Mouse (Mus musculus) left cerebral cortex, postnatal 14 days (tissue): ENCODE measurements around the gene Rcn3. TPM values are rescaled to one million over a fixed set of nuclear protein-coding genes. Genes with fewer than 3 reads are reported as not detected.

Source experiments
- DNase-seq, 2 experiments: peaks; one replicate each; pipeline ENCODE4 v3.0.0; 2021 to 2022; ENCODE audit warnings: low spot score in 2 of 2, mixed read lengths in 1 of 2
- intact Hi-C: fragments of 180-260 bp; cut with DNase I; formaldehyde crosslinking; loops from one replicate; pipeline ENCODE4 v1.15.1; 2025
- long read RNA-seq, 2 experiments: library from polyadenylated mRNA; stranded (forward); transcript quantifications; one replicate each; pipeline ENCODE4 v2.0.0; 2021
- total RNA-seq, 2 experiments: library from RNA; stranded (reverse); gene quantifications; 2 replicates each; pipeline ENCODE4 v1.2.3; 2021

Rcn3 gene
- 1 to 10 TPM; 7.5 to 7.8 TPM for total RNA-seq
- long read RNA-seq, experiment 1, transcript Rcn3-201 (7 exons, 1,462 nt), result major isoform, 7 of 15 reads
- long read RNA-seq, experiment 1, partial matches to known transcripts, result 0 of 15 reads
- long read RNA-seq, experiment 1, other reads (novel, unspliced or antisense), result 4 of 15 reads
- long read RNA-seq, experiment 2, transcript Rcn3-201 (7 exons, 1,462 nt), result major isoform, 8 of 12 reads
- long read RNA-seq, experiment 2, partial matches to known transcripts, result 0 of 12 reads
- long read RNA-seq, experiment 2, other reads (novel, unspliced or antisense), result 2 of 12 reads

DNA sequence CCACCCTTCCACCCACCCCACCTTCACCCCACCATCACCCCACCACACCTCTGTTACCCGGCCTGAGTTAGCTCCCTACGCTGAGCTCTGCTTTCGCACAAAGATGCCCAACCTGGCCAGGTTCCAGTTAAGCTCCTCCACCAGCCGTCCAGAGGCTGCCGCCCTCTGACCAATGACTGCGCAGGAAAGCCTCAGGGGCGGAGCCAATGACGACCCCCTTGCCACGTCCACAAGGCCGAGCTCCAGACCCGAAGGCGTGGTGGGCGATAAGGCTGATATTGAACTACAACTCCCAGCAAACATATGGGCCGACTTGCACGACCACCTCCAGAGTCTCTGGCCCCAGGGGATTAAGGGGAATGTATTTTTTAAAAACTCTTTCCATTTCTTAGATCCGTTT, at the start of gene Rcn3:
Gene Rcn3, minus strand, starts transcription at position 174 of the 400 bp plus-strand sequence.
- intact Hi-C loops, result no loop called here
- DNase-seq, result peak; percentile 41 to 47

DNA sequence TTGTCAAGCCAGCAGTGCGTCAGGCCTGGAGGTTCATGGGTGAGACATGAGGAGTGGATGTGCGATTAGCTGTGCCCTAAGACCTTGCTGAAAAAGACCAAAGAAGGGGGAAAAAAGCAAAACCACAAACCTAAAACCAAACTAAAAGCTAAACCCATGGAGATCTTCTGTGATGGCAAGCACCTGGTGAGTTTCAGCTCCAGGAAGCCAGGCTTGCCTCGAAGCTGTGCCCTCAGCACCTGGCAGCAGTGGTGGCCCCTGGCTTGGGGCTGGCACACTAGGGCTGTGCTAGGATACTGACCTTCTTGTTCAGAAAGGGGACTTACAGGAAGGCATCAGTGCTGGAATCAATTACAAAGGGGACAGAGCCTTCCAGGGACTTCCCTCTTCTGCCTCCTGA, 49.3 kb upstream of the Rcn3 start:
- DNase-seq, result no peak
- intact Hi-C loops, result no loop called here

- intact Hi-C loops, result no loop called here
- DNase-seq, result no peak
Measured at GRCm38 (mm10) chr7:45139904-45140723, 48.1 kb upstream of the Rcn3 start.

GRCm38 (mm10) chr7:45138403-45138802, 46.4 kb upstream of the Rcn3 start:
- intact Hi-C loops, result no loop called here
- no peak for DNase-seq

- intact Hi-C loops, result loop anchor here (2.0 kb wide), 1 partner anchor 59 kb away; no protein-coding TSS in a partner anchor
- no peak for DNase-seq
Measured at GRCm38 (mm10) chr7:45137171-45138006, 45.4 kb upstream of the Rcn3 start.

DNA sequence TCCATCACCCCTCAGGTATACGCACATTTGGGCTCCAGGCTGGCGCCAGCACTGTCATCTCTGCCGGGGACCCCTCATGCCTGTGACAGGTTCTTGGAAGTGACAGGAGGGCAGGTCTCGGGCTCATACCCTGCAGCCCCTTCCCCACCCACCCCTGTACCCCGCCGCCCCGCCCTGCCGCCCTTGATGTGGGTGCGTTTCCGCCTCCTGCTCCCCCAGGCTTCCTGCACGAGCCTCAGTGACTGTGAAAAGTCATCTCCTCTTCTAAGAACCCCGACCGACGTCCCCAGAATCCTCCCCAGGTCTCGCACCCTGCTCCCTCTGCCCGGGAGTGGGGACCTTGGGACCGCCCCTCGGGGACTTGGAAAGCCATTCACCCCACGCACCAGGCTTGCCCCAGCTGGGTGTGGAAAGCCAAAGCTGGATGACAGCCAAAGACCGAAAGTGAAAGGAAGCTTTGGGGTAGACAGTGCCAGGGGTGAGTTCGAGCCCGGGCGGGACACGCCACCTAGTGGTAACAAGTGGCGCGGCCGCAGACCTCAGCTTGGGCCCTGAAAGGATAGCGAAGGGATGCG, 44.1 kb upstream of the Rcn3 start, which contains the start of the genes Gm45713 and Flt3l:
Gene Gm45713, minus strand, starts transcription at position 239 of the 575 bp plus-strand sequence.
Gene Flt3l, minus strand, starts transcription at position 440 of the 575 bp plus-strand sequence.
- peak; percentile 87 to 89 for DNase-seq
- intact Hi-C loops, result loop anchor here (2.0 kb wide), 1 partner anchor 57 kb away; no protein-coding TSS in a partner anchor

DNA sequence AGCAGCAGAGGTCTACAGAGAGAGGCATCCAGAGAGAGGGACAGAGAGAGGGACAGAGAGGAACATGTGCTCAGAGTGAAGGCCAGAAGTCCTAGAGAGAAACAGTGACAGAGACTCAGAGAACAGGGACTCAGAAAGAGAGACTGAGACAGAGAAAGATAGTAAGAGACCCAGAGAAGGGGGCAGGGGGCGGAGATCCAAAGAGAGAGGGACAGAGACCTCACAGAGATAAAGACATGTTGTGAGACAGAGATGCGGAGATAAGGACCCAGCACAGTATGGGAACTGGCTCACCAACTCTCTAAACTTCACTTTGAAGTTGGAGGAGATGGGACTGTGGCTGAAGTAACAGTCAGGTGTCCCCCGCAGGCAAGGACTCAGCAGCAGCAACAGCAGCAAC, 43.3 kb upstream of the Rcn3 start:
- DNase-seq, result no peak
- intact Hi-C loops, result no loop called here

DNA sequence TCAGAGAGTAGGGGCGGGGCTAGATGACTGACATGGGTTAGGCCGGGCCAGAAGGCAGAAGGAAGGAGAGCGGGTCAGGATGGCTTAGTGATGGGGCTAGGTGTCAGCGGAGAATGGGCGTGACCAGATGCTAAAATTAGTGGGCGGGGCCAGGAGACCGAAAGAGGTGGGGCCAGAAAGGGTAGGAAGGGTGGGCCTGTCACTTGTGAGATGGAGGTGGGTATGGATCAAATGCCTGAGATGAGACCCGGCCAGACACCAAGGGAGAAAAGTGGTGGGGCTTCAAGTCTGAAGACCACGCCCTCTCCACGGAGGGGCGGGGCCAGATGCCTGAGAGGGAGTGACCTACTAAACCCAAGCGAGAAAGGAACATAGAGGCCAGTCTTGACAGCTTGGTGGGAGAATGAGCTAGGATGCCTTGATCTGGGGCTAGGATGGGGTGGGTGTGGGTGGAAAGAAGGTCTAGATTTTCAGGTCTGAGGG, 42.6 kb upstream of the Rcn3 start:
- DNase-seq, result no peak
- intact Hi-C loops, result no loop called here

DNA sequence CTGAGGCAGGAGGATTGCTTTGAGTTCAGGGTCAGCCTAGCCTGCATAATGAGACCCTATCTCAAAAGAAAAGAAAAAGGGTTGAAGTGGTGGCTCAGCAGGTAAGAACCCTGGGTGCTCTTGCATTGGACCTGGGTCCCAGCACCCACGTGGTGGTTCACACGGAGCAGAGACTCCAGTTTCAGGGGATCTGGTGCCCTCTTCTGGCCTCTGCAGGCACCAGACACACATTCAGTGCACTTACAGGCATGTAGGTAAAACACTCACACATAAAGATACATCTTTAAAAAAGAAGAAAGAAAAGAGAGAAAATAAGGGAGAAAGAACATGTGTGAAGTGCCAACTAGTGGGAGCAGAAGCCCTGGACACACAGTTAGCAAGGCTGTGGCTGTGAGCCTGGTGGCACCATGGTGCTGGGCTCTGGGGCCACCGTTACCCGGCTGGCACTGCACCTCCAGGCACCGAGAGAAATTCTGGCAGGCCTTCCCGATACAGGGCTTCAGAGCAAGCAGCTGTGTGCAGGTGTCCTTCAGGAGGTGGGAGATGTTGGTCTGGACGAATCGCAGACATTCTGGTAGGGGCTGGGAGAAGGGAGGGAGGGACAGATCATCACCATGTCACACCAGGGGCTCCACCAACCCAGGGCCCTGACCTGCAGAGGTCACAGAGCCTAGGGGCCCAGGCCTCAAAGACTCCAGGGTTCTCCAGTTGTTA, 41.6 kb upstream of the Rcn3 start:
- DNase-seq, result no peak
- intact Hi-C loops, result no loop called here

DNA sequence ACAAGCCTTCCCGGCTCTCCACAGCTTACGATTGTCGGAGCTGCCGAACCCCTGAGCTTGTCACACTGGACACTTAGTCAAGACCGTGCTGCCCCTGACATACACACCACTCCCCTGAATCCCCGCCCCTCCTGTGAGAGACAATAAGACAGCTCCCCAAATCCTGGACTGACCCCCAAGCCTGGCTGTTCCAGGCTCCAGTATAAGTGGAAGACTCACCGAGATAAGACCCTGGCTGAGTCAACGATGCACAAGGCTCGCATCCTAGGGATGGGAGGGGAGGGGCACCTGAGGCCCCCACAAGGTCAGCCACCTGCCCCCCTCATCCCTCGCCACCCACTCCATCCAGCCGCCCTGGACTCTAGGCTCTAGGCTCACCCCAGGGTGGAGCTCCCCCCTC, 39.8 kb upstream of the Rcn3 start:
- intact Hi-C loops, result no loop called here
- no peak for DNase-seq

DNA sequence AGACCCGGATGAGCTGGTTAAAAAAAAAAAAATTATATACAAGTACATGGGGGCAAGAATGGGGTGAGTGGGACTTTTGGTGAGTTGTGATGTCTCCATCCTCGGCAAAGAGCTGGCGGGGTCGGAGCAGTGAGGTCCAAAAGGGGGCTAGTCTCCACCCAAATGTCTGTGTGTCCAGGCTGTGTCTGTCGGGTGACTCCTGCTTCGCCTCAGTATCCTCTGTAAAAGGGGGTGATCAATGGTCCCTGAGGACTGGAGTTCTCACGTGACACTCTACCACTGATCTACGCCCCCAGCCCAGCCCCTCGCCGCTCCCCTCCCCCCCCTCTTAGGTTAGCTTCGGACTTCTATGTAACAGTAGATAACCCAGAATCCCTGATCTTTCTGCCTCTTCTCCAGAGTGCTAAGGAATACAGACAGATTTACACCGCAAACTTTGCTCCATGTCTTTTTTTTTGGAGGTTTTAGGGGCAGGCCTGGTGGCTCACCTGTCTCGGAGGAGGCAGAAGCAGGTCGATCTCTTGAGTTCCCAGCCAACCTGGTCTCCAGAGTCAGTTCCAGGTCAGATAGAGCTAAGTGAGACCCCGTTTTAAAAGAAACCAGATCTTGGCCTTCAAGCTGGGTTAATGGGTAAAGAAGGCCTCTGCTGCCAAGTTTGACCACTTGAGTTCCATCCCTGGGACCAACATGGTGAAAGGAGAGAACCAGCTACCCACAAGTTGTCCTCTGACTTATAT, 37.9 kb upstream of the Rcn3 start:
- DNase-seq, result no peak
- intact Hi-C loops, result no loop called here

DNA sequence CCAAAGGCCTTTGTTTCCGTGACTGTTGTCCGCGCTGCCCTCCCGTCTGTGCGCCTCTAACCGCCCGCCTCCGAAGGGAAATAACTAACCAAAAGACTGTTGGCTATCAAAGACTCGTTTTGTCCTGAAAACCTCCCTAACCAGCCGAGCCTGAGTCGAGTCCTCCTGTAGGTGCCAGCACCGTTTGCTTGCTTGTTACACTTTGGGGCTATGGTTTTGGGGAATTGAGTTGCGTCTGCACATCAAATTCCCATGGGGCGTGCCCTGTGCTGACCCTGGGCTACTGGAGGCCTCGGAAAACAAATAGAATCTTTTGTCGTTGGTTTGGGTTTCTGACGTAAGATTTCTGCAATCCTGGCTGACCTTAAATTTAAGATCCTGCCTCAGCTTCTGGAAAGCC, 37.3 kb upstream of the Rcn3 start:
- no peak for DNase-seq
- intact Hi-C loops, result no loop called here

DNA sequence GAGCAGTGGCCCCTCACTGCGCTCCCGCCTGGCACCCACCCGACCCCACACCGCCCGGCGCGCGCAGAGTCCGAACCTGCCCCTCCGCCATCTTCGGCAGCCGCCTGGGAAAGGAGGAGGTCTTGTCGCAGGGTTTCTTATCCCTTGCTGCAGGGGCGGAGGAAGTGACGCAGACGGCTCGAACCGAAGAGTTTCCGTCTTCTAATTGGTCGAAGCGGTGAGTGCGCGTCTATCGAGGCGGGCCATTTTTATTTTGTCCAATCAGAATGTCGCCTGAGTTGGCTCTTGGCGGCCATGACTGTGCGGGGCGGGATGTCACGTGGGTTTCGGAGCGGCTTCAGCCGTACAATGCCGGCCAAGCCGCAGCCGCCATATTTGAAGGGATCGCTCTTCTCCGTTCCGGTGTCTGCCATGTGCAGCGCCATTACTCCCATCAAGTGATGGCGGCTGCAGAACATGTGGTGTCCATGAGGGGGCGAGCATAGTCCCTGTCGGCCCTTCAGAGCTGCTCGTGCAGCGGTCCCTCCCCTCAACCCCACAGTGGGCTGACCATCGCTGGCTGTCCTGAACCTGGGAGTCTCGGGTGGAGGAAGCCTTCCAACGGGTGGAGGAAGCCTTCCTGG, 36.7 kb upstream of the Rcn3 start, which contains the start of gene Rpl13a:
Gene Rpl13a, minus strand, starts transcription at position 138 of the 623 bp plus-strand sequence.
- intact Hi-C loops, result no loop called here
- DNase-seq, result peak; percentile 99 to 100

- intact Hi-C loops, result no loop called here
- no peak for DNase-seq
Measured at GRCm38 (mm10) chr7:45127700-45128224, 35.7 kb upstream of the Rcn3 start.

GRCm38 (mm10) chr7:45126844-45127699, 35.1 kb upstream of the Rcn3 start:
- intact Hi-C loops, result no loop called here
- DNase-seq, result no peak

DNA sequence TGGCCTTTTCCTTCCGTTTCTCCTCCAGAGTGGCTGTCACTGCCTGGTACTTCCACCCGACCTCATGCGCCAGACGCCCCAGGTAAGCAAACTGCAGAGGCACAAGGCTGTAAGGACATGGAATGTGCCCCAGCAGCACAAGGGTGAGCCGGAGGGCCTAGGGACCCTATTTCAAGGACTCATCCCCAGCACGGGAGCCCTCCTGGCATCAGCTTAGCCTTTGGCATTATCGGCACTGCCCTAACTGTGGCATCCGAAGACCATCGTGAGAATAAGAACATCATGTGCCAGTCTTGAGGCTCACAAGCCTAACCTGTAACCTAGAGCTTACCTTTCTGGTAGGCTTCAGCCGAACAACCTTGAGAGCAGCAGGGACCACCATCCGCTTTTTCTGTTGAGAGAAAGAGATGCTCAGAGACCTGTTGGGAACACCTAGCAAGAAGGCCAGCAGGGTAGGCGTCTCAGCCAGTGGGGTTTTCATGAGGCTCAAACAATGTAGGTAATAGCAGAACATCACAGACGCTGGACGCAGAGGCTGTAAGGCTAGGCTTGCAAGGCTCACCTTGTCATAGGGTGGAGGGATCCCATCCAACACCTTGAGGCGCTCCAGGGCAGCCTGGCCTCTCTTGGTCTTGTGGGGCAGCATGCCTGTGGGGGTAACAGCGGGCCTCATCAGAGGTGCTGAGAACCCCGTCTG, 34.3 kb upstream of the Rcn3 start:
- intact Hi-C loops, result no loop called here
- DNase-seq, result no peak
